Mouse (Mus musculus) kidney, postnatal 0 days (tissue): ENCODE measurements around the gene Eri3. TPM values are rescaled to one million over a fixed set of nuclear protein-coding genes. Genes with fewer than 3 reads are reported as not detected.

Source experiments
- ATAC-seq: fragments of 200-750 bp; cut with Nextera tagmentation; replicated peaks from 2 replicates; pipeline ENCODE4 v1.8.0; 2017; ENCODE audit warnings: low read depth, moderate number of reproducible peaks, moderate TSS enrichment, moderate library complexity; ENCODE audit not compliant: low FRiP score
- DNase-seq: peaks from one replicate; pipeline ENCODE4 v3.0.0-alpha.2; 2016; ENCODE audit warnings: low spot score
- H3K27ac ChIP-seq: fragments of 300-500 bp; sonication (generic); 2 replicates; pipeline ENCODE4 v1.5.1; 2014; ENCODE audit warnings: mild to moderate bottlenecking
- H3K27me3 ChIP-seq: fragments of 300-500 bp; sonication (generic); 2 replicates; pipeline ENCODE4 v1.6.1; 2014; ENCODE audit warnings: low read length, mixed read lengths; ENCODE audit not compliant: insufficient read depth
- H3K36me3 ChIP-seq: fragments of 300-500 bp; sonication (generic); 2 replicates; pipeline ENCODE4 v1.6.1; 2014; ENCODE audit warnings: low read length, mixed read lengths; ENCODE audit not compliant: insufficient read depth
- H3K4me1 ChIP-seq: fragments of 300-500 bp; sonication (generic); replicated peaks from 2 replicates; pipeline ENCODE4 v1.6.1; 2014; ENCODE audit warnings: antibody characterized with exemption, low read length, mixed read lengths; ENCODE audit not compliant: insufficient read depth
- H3K4me2 ChIP-seq: fragments of 300-500 bp; sonication (generic); 2 replicates; pipeline ENCODE4 v1.6.1; 2014; ENCODE audit warnings: mild to moderate bottlenecking, low read length, moderate library complexity, mixed read lengths
- H3K4me3 ChIP-seq: fragments of 300-500 bp; sonication (generic); replicated peaks from 2 replicates; pipeline ENCODE4 v1.5.1; 2014; ENCODE audit warnings: low read depth, low read length
- H3K9ac ChIP-seq: fragments of 300-500 bp; sonication (generic); 2 replicates; pipeline ENCODE4 v1.6.1; 2014; ENCODE audit warnings: low read depth, low read length
- H3K9me3 ChIP-seq: fragments of 300-500 bp; sonication (generic); replicated peaks from 2 replicates; pipeline ENCODE4 v1.6.1; 2016; ENCODE audit warnings: low read length, inconsistent platforms, mixed read lengths
- CTCF ChIP-seq: IDR thresholded peaks from 2 replicates; pipeline ENCODE4 v1.5.1; 2016; ENCODE audit warnings: antibody characterized with exemption, low read depth, mild to moderate bottlenecking, moderate library complexity
- WGBS: fragments of 180-500 bp; shearing (Covaris S2); extraction: QIAGEN DNeasy Blood & Tissue Kit; methylation state at CpG from one replicate; pipeline ENCODE4 v1.1.7; 2014; 5-methylcytosine and 5-hydroxymethylcytosine counted together
- polyA plus RNA-seq: library from polyadenylated mRNA; unstranded; fragments of >200 nt; fragmentation: Nextera tagmentation; extraction: Ambion mirVana; gene quantifications from 2 replicates; pipeline ENCODE4 v1.2.1, GENCODE M21; 2015

The Eri3 gene
- polyA plus RNA-seq, 1 experiment from 2014 or later = 114 TPM

GRCm38 (mm10) chr4:117657646-117658045, 107.5 kb downstream of the Eri3 start:
- H3K36me3 ChIP-seq = no peaks in the 10 kb centered on the region
- no peaks in the 10 kb centered on the region for H3K27me3 ChIP-seq
- DNase-seq = no peak
- no peak for TF ChIP-seq CTCF
- no peaks in the 10 kb centered on the region for H3K9me3 ChIP-seq
- ATAC-seq = no peak
- H3K27ac ChIP-seq = no peak overlapping the region
- H3K9ac ChIP-seq = no peak overlapping the region
- H3K4me2 ChIP-seq = no peak overlapping the region
- WGBS = 79% methylated on average over 4 of the region's 4 CpGs
- peaks cover 11% of the 10 kb centered on the region for H3K4me1 ChIP-seq
- H3K4me3 ChIP-seq = no peak overlapping the region

- Histone ChIP-seq H3K27me3 (no peaks in the 10 kb centered on the region), H3K36me3 (no peaks in the 10 kb centered on the region), H3K4me3 (no peak overlapping the region), H3K4me2 (no peak overlapping the region), H3K4me1 (peaks cover 11% of the 10 kb centered on the region), H3K9ac (no peak overlapping the region), H3K9me3 (no peaks in the 10 kb centered on the region), H3K27ac (no peak overlapping the region)
- peak; percentile 78 for DNase-seq
- peak; percentile 72 for TF ChIP-seq CTCF
- peak; percentile 83 for ATAC-seq
- WGBS = 21% methylated on average over 14 of the region's 14 CpGs
These were observed 108.6 kb downstream of the Eri3 start for GRCm38 (mm10) chr4:117658582-117659444.

- peaks cover 11% of the 10 kb centered on the region for H3K4me1 ChIP-seq
- H3K4me2 ChIP-seq = no peak overlapping the region
- no peaks in the 10 kb centered on the region for H3K9me3 ChIP-seq
- ATAC-seq = no peak
- no peak for TF ChIP-seq CTCF
- H3K36me3 ChIP-seq = no peaks in the 10 kb centered on the region
- no peak overlapping the region for H3K27ac ChIP-seq
- no peak overlapping the region for H3K4me3 ChIP-seq
- no peak for DNase-seq
- WGBS = 88% methylated on average over 5 of the region's 5 CpGs
- H3K9ac ChIP-seq = no peak overlapping the region
- H3K27me3 ChIP-seq = no peaks in the 10 kb centered on the region
These were observed 109.8 kb downstream of the Eri3 start for GRCm38 (mm10) chr4:117660001-117660400.

GRCm38 (mm10) chr4:117664411-117665137, 114.4 kb downstream of the Eri3 start:
- TF ChIP-seq CTCF = no peak
- Histone ChIP-seq H3K4me3 (no peak overlapping the region), H3K36me3 (no peaks in the 10 kb centered on the region), H3K4me2 (no peak overlapping the region), H3K27ac (no peak overlapping the region), H3K9me3 (no peaks in the 10 kb centered on the region), H3K27me3 (no peaks in the 10 kb centered on the region), H3K9ac (no peak overlapping the region), H3K4me1 (no peaks in the 10 kb centered on the region)
- ATAC-seq (no peak), DNase-seq (no peak)
- 85% methylated on average over 10 of the region's 10 CpGs for WGBS

- DNase-seq (no peak), ATAC-seq (no peak)
- H3K9ac ChIP-seq = no peak overlapping the region
- no peak overlapping the region for H3K4me3 ChIP-seq
- no peaks in the 10 kb centered on the region for H3K9me3 ChIP-seq
- no peak overlapping the region for H3K27ac ChIP-seq
- no peaks in the 10 kb centered on the region for H3K36me3 ChIP-seq
- H3K4me1 ChIP-seq = no peaks in the 10 kb centered on the region
- no peaks in the 10 kb centered on the region for H3K27me3 ChIP-seq
- no peak for TF ChIP-seq CTCF
- H3K4me2 ChIP-seq = no peak overlapping the region
- 54% methylated on average over 7 of the region's 7 CpGs for WGBS
These were observed 115.4 kb downstream of the Eri3 start for GRCm38 (mm10) chr4:117665531-117665930.

- Histone ChIP-seq H3K4me1 (no peaks in the 10 kb centered on the region), H3K27ac (no peak overlapping the region), H3K4me2 (no peak overlapping the region), H3K9ac (no peak overlapping the region), H3K4me3 (no peak overlapping the region), H3K9me3 (no peaks in the 10 kb centered on the region), H3K36me3 (no peaks in the 10 kb centered on the region), H3K27me3 (no peaks in the 10 kb centered on the region)
- ATAC-seq = no peak
- no peak for DNase-seq
- WGBS = 74% methylated on average over 8 of the region's 8 CpGs
- TF ChIP-seq CTCF = no peak
These were observed 115.9 kb downstream of the Eri3 start for GRCm38 (mm10) chr4:117666054-117666453.
